Mouse (Mus musculus): ENCODE results near the gene Rfx2. TPM values are rescaled to one million over a fixed set of nuclear protein-coding genes. Genes with fewer than 3 reads are reported as not detected.

Gene Rfx2
- polyA plus RNA-seq, 1 experiment from 2014 or later: 2.5 TPM

GRCm38 (mm10) chr17:56842173-56842572 lies 11.4 kb upstream of the Rfx2 start:
- ATAC-seq: no peak
- Histone ChIP-seq H3K4me1 (ENCODE audit: control insufficient read depth, insufficient read depth, low read length) (no peaks in the 10 kb centered on the region), H3K27me3 (replicated peaks; ENCODE audit: control insufficient read depth, insufficient read depth, low read length) (no peaks in the 10 kb centered on the region), H3K36me3 (ENCODE audit: control insufficient read depth, insufficient read depth, low read length) (no peaks in the 10 kb centered on the region), H3K27ac (ENCODE audit: low read length) (no peak overlapping the region), H3K9ac (ENCODE audit: low read depth, low read length) (no peak overlapping the region), H3K9me3 (ENCODE audit: control insufficient read depth, low read length) (no peaks in the 10 kb centered on the region), H3K4me2 (ENCODE audit: low read depth, low read length) (no peak overlapping the region), H3K4me3 (ENCODE audit: low read length) (no peak overlapping the region)
- WGBS: 72% methylated on average over 5 of the region's 5 CpGs

GRCm38 (mm10) chr17:56840524-56840923 lies 9.7 kb upstream of the Rfx2 start:
- H3K27me3 ChIP-seq (replicated peaks; ENCODE audit: control insufficient read depth, insufficient read depth, low read length): no peaks in the 10 kb centered on the region
- H3K4me3 ChIP-seq (ENCODE audit: low read length): no peak overlapping the region
- no peak overlapping the region for H3K27ac ChIP-seq (ENCODE audit: low read length)
- no peaks in the 10 kb centered on the region for H3K9me3 ChIP-seq (ENCODE audit: control insufficient read depth, low read length)
- 83% methylated on average over 7 of the region's 7 CpGs for WGBS
- H3K36me3 ChIP-seq (ENCODE audit: control insufficient read depth, insufficient read depth, low read length): no peaks in the 10 kb centered on the region
- no peak overlapping the region for H3K9ac ChIP-seq (ENCODE audit: low read depth, low read length)
- ATAC-seq: no peak
- H3K4me2 ChIP-seq (ENCODE audit: low read depth, low read length): no peak overlapping the region
- H3K4me1 ChIP-seq (ENCODE audit: control insufficient read depth, insufficient read depth, low read length): no peaks in the 10 kb centered on the region

GRCm38 (mm10) chr17:56836336-56836735 lies 5.5 kb upstream of the Rfx2 start:
- ATAC-seq: no peak

GRCm38 (mm10) chr17:56833381-56833780 lies 2.6 kb upstream of the Rfx2 start:
- Histone ChIP-seq H3K9ac (ENCODE audit: low read depth, low read length) (no peak overlapping the region), H3K4me1 (ENCODE audit: control insufficient read depth, insufficient read depth, low read length) (peaks cover 8% of the 10 kb centered on the region), H3K27ac (ENCODE audit: low read length) (no peak overlapping the region), H3K36me3 (ENCODE audit: control insufficient read depth, insufficient read depth, low read length) (no peaks in the 10 kb centered on the region), H3K4me2 (ENCODE audit: low read depth, low read length) (no peak overlapping the region), H3K4me3 (ENCODE audit: low read length) (no peak overlapping the region), H3K27me3 (replicated peaks; ENCODE audit: control insufficient read depth, insufficient read depth, low read length) (peaks cover 2% of the 10 kb centered on the region; the same call in 1 of the 2 replicates), H3K9me3 (ENCODE audit: control insufficient read depth, low read length) (no peaks in the 10 kb centered on the region)
- 92% methylated on average over 1 of the region's 1 CpGs for WGBS
- ATAC-seq: no peak

More at GRCm38 (mm10) chr17:56836336-56836735, 5.5 kb upstream of the Rfx2 start:
- no peaks in the 10 kb centered on the region for H3K36me3 ChIP-seq (ENCODE audit: control insufficient read depth, insufficient read depth, low read length)
- no peaks in the 10 kb centered on the region for H3K4me1 ChIP-seq (ENCODE audit: control insufficient read depth, insufficient read depth, low read length)
- no peaks in the 10 kb centered on the region for H3K27me3 ChIP-seq (replicated peaks; ENCODE audit: control insufficient read depth, insufficient read depth, low read length)
- H3K4me3 ChIP-seq (ENCODE audit: low read length): no peak overlapping the region
- no peak overlapping the region for H3K27ac ChIP-seq (ENCODE audit: low read length)
- no peak overlapping the region for H3K4me2 ChIP-seq (ENCODE audit: low read depth, low read length)
- no peak overlapping the region for H3K9ac ChIP-seq (ENCODE audit: low read depth, low read length)
- WGBS: 93% methylated on average over 8 of the region's 8 CpGs
- H3K9me3 ChIP-seq (ENCODE audit: control insufficient read depth, low read length): no peaks in the 10 kb centered on the region

- Histone ChIP-seq H3K9me3 (ENCODE audit: control insufficient read depth, low read length) (no peaks in the 10 kb centered on the region), H3K9ac (ENCODE audit: low read depth, low read length) (no peak overlapping the region), H3K36me3 (ENCODE audit: control insufficient read depth, insufficient read depth, low read length) (no peaks in the 10 kb centered on the region), H3K4me3 (ENCODE audit: low read length) (no peak overlapping the region), H3K27ac (ENCODE audit: low read length) (no peak overlapping the region), H3K27me3 (replicated peaks; ENCODE audit: control insufficient read depth, insufficient read depth, low read length) (peaks cover 2% of the 10 kb centered on the region; the same call in 1 of the 2 replicates), H3K4me1 (ENCODE audit: control insufficient read depth, insufficient read depth, low read length) (peaks cover 8% of the 10 kb centered on the region), H3K4me2 (ENCODE audit: low read depth, low read length) (no peak overlapping the region)
- WGBS: 87% methylated on average over 1 of the region's 1 CpGs
- no peak for ATAC-seq
These were observed 2.1 kb upstream of the Rfx2 start for GRCm38 (mm10) chr17:56832918-56833317.

GRCm38 (mm10) chr17:56831111-56831816 lies 451 bp upstream of the Rfx2 start:
- under 1% methylated on average over 37 of the region's 42 CpGs for WGBS
- Histone ChIP-seq H3K27me3 (replicated peaks; ENCODE audit: control insufficient read depth, insufficient read depth, low read length) (peaks cover 2% of the 10 kb centered on the region; the same call in 1 of the 2 replicates), H3K4me1 (ENCODE audit: control insufficient read depth, insufficient read depth, low read length) (peaks cover 8% of the 10 kb centered on the region), H3K4me2 (ENCODE audit: low read depth, low read length) (peak overlapping the region; percentile 65), H3K36me3 (ENCODE audit: control insufficient read depth, insufficient read depth, low read length) (no peaks in the 10 kb centered on the region), H3K9ac (ENCODE audit: low read depth, low read length) (peak overlapping the region; percentile 67), H3K4me3 (ENCODE audit: low read length) (peak overlapping the region; percentile 75), H3K9me3 (ENCODE audit: control insufficient read depth, low read length) (no peaks in the 10 kb centered on the region), H3K27ac (ENCODE audit: low read length) (no peak overlapping the region)
- peak; percentile 98 for ATAC-seq

GRCm38 (mm10) chr17:56829795-56830194 lies 1.0 kb downstream of the Rfx2 start:
- Histone ChIP-seq H3K27me3 (replicated peaks; ENCODE audit: control insufficient read depth, insufficient read depth, low read length) (peaks cover 2% of the 10 kb centered on the region; the same call in 1 of the 2 replicates), H3K4me2 (ENCODE audit: low read depth, low read length) (peak overlapping the region; percentile 94), H3K4me1 (ENCODE audit: control insufficient read depth, insufficient read depth, low read length) (peaks cover 8% of the 10 kb centered on the region), H3K27ac (ENCODE audit: low read length) (no peak overlapping the region), H3K36me3 (ENCODE audit: control insufficient read depth, insufficient read depth, low read length) (no peaks in the 10 kb centered on the region), H3K4me3 (ENCODE audit: low read length) (peak overlapping the region; percentile 75), H3K9ac (ENCODE audit: low read depth, low read length) (peak overlapping the region; percentile 67), H3K9me3 (ENCODE audit: control insufficient read depth, low read length) (no peaks in the 10 kb centered on the region)
- no peak for ATAC-seq
- WGBS: 2% methylated on average over 27 of the region's 27 CpGs

- Histone ChIP-seq H3K4me1 (ENCODE audit: control insufficient read depth, insufficient read depth, low read length) (peaks cover 8% of the 10 kb centered on the region), H3K4me3 (ENCODE audit: low read length) (peak overlapping the region; percentile 75; the same call in 1 of the 2 replicates), H3K4me2 (ENCODE audit: low read depth, low read length) (peak overlapping the region; percentile 94), H3K9me3 (ENCODE audit: control insufficient read depth, low read length) (no peaks in the 10 kb centered on the region), H3K36me3 (ENCODE audit: control insufficient read depth, insufficient read depth, low read length) (no peaks in the 10 kb centered on the region), H3K27me3 (replicated peaks; ENCODE audit: control insufficient read depth, insufficient read depth, low read length) (peaks cover 2% of the 10 kb centered on the region; the same call in 1 of the 2 replicates), H3K9ac (ENCODE audit: low read depth, low read length) (peak overlapping the region; percentile 67; the same call in 1 of the 2 replicates), H3K27ac (ENCODE audit: low read length) (no peak overlapping the region)
- ATAC-seq: no peak
- 35% methylated on average over 11 of the region's 11 CpGs for WGBS
These were observed 1.6 kb downstream of the Rfx2 start for GRCm38 (mm10) chr17:56829171-56829570.

- Histone ChIP-seq H3K9me3 (ENCODE audit: control insufficient read depth, low read length) (no peaks in the 10 kb centered on the region), H3K36me3 (ENCODE audit: control insufficient read depth, insufficient read depth, low read length) (no peaks in the 10 kb centered on the region), H3K27ac (ENCODE audit: low read length) (no peak overlapping the region), H3K4me3 (ENCODE audit: low read length) (no peak overlapping the region), H3K4me1 (ENCODE audit: control insufficient read depth, insufficient read depth, low read length) (peaks cover 8% of the 10 kb centered on the region), H3K9ac (ENCODE audit: low read depth, low read length) (no peak overlapping the region), H3K27me3 (replicated peaks; ENCODE audit: control insufficient read depth, insufficient read depth, low read length) (peaks cover 2% of the 10 kb centered on the region; the same call in 1 of the 2 replicates), H3K4me2 (ENCODE audit: low read depth, low read length) (no peak overlapping the region)
- ATAC-seq: peak; percentile 12; the same call in 1 of the 2 replicates
- WGBS: 65% methylated on average over 2 of the region's 2 CpGs
These were observed 4.1 kb downstream of the Rfx2 start for GRCm38 (mm10) chr17:56826718-56827117.
